Mouse (Mus musculus) heart, embryonic 16.5 days (tissue): ENCODE measurements around the gene D430041D05Rik. TPM values are rescaled to one million over a fixed set of nuclear protein-coding genes. Genes with fewer than 3 reads are reported as not detected.

Experiments
- ATAC-seq: fragments of 200-750 bp; cut with Nextera tagmentation; replicated peaks from 2 replicates; pipeline ENCODE4 v1.8.0; 2017; ENCODE audit warnings: moderate number of reproducible peaks; ENCODE audit not compliant: insufficient read depth, low FRiP score; ENCODE audit errors: extremely low read depth
- H3K27ac ChIP-seq: fragments of 300-500 bp; sonication (generic); 2 replicates; pipeline ENCODE4 v1.5.1; 2014; ENCODE audit warnings: mild to moderate bottlenecking, low read length, control low read depth, moderate library complexity
- H3K27me3 ChIP-seq: fragments of 300-500 bp; sonication (generic); 2 replicates; pipeline ENCODE4 v1.6.1; 2014; ENCODE audit warnings: low read length, mixed read lengths; ENCODE audit not compliant: control insufficient read depth, insufficient read depth
- H3K36me3 ChIP-seq: fragments of 300-500 bp; sonication (generic); 2 replicates; pipeline ENCODE4 v1.6.1; 2014; ENCODE audit not compliant: control insufficient read depth, insufficient read depth
- H3K4me1 ChIP-seq: fragments of 300-500 bp; sonication (generic); 2 replicates; pipeline ENCODE4 v1.6.1; 2014; ENCODE audit warnings: low read length, mixed read lengths; ENCODE audit not compliant: control insufficient read depth, insufficient read depth
- H3K4me2 ChIP-seq: fragments of 300-500 bp; sonication (generic); 2 replicates; pipeline ENCODE4 v1.6.1; 2014; ENCODE audit warnings: low read depth, mild to moderate bottlenecking, control low read depth, low read length
- H3K4me3 ChIP-seq: fragments of 300-500 bp; sonication (generic); 2 replicates; pipeline ENCODE4 v1.5.1; 2014; ENCODE audit warnings: mild to moderate bottlenecking, control low read depth, low read length
- H3K9ac ChIP-seq: fragments of 300-500 bp; sonication (generic); 2 replicates; pipeline ENCODE4 v1.6.1; 2014; ENCODE audit warnings: low read length, control low read depth
- H3K9me3 ChIP-seq: fragments of 300-500 bp; sonication (generic); replicated peaks from 2 replicates; pipeline ENCODE4 v1.6.1; 2016; ENCODE audit warnings: low read length; ENCODE audit not compliant: control insufficient read depth
- WGBS: fragments of 180-500 bp; shearing (Covaris S2); extraction: QIAGEN DNeasy Blood & Tissue Kit; methylation state at CpG from one replicate; pipeline ENCODE4 v1.1.7; 2014; 5-methylcytosine and 5-hydroxymethylcytosine counted together
- polyA plus RNA-seq: library from polyadenylated mRNA; unstranded; fragments of >200 nt; fragmentation: Nextera tagmentation; extraction: Ambion mirVana; gene quantifications from 2 replicates; pipeline ENCODE4 v1.2.1, GENCODE M21; 2015

Gene D430041D05Rik
- polyA plus RNA-seq, 1 experiment from 2014 or later, result 0.20 TPM

- 85% methylated on average over 13 of the region's 13 CpGs for WGBS
- H3K4me3 ChIP-seq, result no peak overlapping the region
- H3K9me3 ChIP-seq, result no peaks in the 10 kb centered on the region
- no peaks in the 10 kb centered on the region for H3K4me1 ChIP-seq
- H3K27me3 ChIP-seq, result no peaks in the 10 kb centered on the region
- no peak for ATAC-seq
- no peak overlapping the region for H3K9ac ChIP-seq
- no peaks in the 10 kb centered on the region for H3K36me3 ChIP-seq
- H3K27ac ChIP-seq, result no peak overlapping the region
- H3K4me2 ChIP-seq, result no peak overlapping the region
Observed at GRCm38 (mm10) chr2:104320061-104320624, 90.7 kb downstream of the D430041D05Rik start.

GRCm38 (mm10) chr2:104319443-104319842, 91.4 kb downstream of the D430041D05Rik start:
- 95% methylated on average over 10 of the region's 10 CpGs for WGBS
- Histone ChIP-seq H3K4me1 (no peaks in the 10 kb centered on the region), H3K4me2 (no peak overlapping the region), H3K9ac (no peak overlapping the region), H3K36me3 (no peaks in the 10 kb centered on the region), H3K27me3 (no peaks in the 10 kb centered on the region), H3K27ac (no peak overlapping the region), H3K4me3 (no peak overlapping the region), H3K9me3 (no peaks in the 10 kb centered on the region)
- ATAC-seq, result no peak

GRCm38 (mm10) chr2:104318881-104319280, 91.9 kb downstream of the D430041D05Rik start:
- Histone ChIP-seq H3K27me3 (no peaks in the 10 kb centered on the region), H3K4me2 (no peak overlapping the region), H3K9ac (no peak overlapping the region), H3K36me3 (no peaks in the 10 kb centered on the region), H3K27ac (no peak overlapping the region), H3K4me3 (no peak overlapping the region), H3K9me3 (no peaks in the 10 kb centered on the region), H3K4me1 (no peaks in the 10 kb centered on the region)
- ATAC-seq, result no peak
- WGBS, result 47% methylated on average over 8 of the region's 8 CpGs

- Histone ChIP-seq H3K4me2 (no peak overlapping the region), H3K27ac (no peak overlapping the region), H3K27me3 (no peaks in the 10 kb centered on the region), H3K9me3 (no peaks in the 10 kb centered on the region), H3K36me3 (no peaks in the 10 kb centered on the region), H3K4me1 (no peaks in the 10 kb centered on the region), H3K9ac (no peak overlapping the region), H3K4me3 (no peak overlapping the region)
- 80% methylated on average over 2 of the region's 2 CpGs for WGBS
- no peak for ATAC-seq
Observed at GRCm38 (mm10) chr2:104318259-104318658, 92.6 kb downstream of the D430041D05Rik start.

- Histone ChIP-seq H3K9me3 (no peaks in the 10 kb centered on the region), H3K27me3 (no peaks in the 10 kb centered on the region), H3K4me1 (no peaks in the 10 kb centered on the region), H3K36me3 (no peaks in the 10 kb centered on the region), H3K4me2 (no peak overlapping the region), H3K4me3 (no peak overlapping the region), H3K9ac (no peak overlapping the region), H3K27ac (no peak overlapping the region)
- ATAC-seq, result no peak
- whole genome bisulfite sequencing, result 79% methylated on average over 6 of the region's 6 CpGs
Observed at GRCm38 (mm10) chr2:104317631-104318030, 93.2 kb downstream of the D430041D05Rik start.

- WGBS, result 81% methylated on average over 8 of the region's 8 CpGs
Observed at GRCm38 (mm10) chr2:104316483-104316882, 94.3 kb downstream of the D430041D05Rik start.

GRCm38 (mm10) chr2:104313246-104313645, 97.6 kb downstream of the D430041D05Rik start:
- Histone ChIP-seq H3K9ac (no peak overlapping the region), H3K9me3 (no peaks in the 10 kb centered on the region), H3K27me3 (no peaks in the 10 kb centered on the region), H3K27ac (no peak overlapping the region), H3K4me3 (no peak overlapping the region), H3K4me2 (no peak overlapping the region), H3K4me1 (no peaks in the 10 kb centered on the region), H3K36me3 (no peaks in the 10 kb centered on the region)
- no peak for ATAC-seq
- 77% methylated on average over 6 of the region's 6 CpGs for WGBS

More at GRCm38 (mm10) chr2:104316483-104316882, 94.3 kb downstream of the D430041D05Rik start:
- no peaks in the 10 kb centered on the region for H3K9me3 ChIP-seq
- no peak for ATAC-seq
- H3K4me2 ChIP-seq, result no peak overlapping the region
- no peak overlapping the region for H3K9ac ChIP-seq
- no peaks in the 10 kb centered on the region for H3K36me3 ChIP-seq
- H3K4me1 ChIP-seq, result no peaks in the 10 kb centered on the region
- no peaks in the 10 kb centered on the region for H3K27me3 ChIP-seq
- no peak overlapping the region for H3K27ac ChIP-seq
- H3K4me3 ChIP-seq, result no peak overlapping the region

GRCm38 (mm10) chr2:104307102-104307501, 103.7 kb downstream of the D430041D05Rik start:
- Histone ChIP-seq H3K9me3 (no peaks in the 10 kb centered on the region), H3K4me1 (no peaks in the 10 kb centered on the region), H3K4me3 (no peak overlapping the region), H3K4me2 (no peak overlapping the region), H3K27ac (no peak overlapping the region), H3K9ac (no peak overlapping the region), H3K27me3 (no peaks in the 10 kb centered on the region), H3K36me3 (no peaks in the 10 kb centered on the region)
- 67% methylated on average over 4 of the region's 4 CpGs for WGBS
- ATAC-seq, result no peak

GRCm38 (mm10) chr2:104305722-104306121, 105.1 kb downstream of the D430041D05Rik start:
- no peaks in the 10 kb centered on the region for H3K4me1 ChIP-seq
- H3K4me2 ChIP-seq, result no peak overlapping the region
- 69% methylated on average over 5 of the region's 5 CpGs for WGBS
- H3K9ac ChIP-seq, result no peak overlapping the region
- H3K27ac ChIP-seq, result no peak overlapping the region
- H3K9me3 ChIP-seq, result no peaks in the 10 kb centered on the region
- H3K4me3 ChIP-seq, result no peak overlapping the region
- no peaks in the 10 kb centered on the region for H3K27me3 ChIP-seq
- ATAC-seq, result no peak
- H3K36me3 ChIP-seq, result no peaks in the 10 kb centered on the region
